Mouse (Mus musculus) heart, postnatal 10 days (tissue): ENCODE data around the gene Cbr1. TPM values are rescaled to one million over a fixed set of nuclear protein-coding genes. Genes with fewer than 3 reads are reported as not detected.
"Not testable (repeated sequence)": the region's sequence is repeated elsewhere in the genome, so short reads cannot be mapped to it uniquely, and the experiment has no call there.

Experiments used
- DNase-seq, 2 experiments: peaks; one replicate each; pipeline ENCODE4 v3.0.0; 2021
- intact Hi-C: fragments of 180-260 bp; cut with DNase I; formaldehyde crosslinking; loops from one replicate; pipeline ENCODE4 v1.15.1; 2025
- total RNA-seq, 2 experiments: library from RNA; stranded (reverse); gene quantifications; 2 replicates each; pipeline ENCODE4 v1.2.3; 2021

The Cbr1 gene
- total RNA-seq, 2 experiments from 2014 or later, result 29.0 to 34.0 TPM

DNA sequence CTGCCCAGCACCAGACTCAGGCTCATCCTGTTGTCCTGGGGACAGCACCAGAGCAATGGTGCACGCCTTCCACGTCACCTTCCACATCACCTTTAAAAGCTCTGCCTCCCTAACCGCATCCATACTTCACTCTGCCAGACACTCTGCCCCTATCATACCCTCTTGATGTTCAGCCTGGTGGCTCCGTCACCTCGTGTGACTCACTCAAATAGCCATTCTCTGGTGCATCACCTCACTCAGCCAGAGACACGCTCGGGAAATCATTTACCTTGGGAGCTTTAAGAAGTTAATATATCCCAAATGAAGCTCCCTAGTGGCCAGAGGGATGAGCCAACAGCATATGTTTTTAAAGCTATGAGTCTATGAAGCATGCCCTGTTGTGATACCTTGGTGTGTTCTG lies 8.8 kb upstream of the Cbr1 start:
- DNase-seq, result no peak
- intact Hi-C loops, result no loop called here

GRCm38 (mm10) chr16:93597551-93597950 lies 8.1 kb upstream of the Cbr1 start:
- no peak for DNase-seq
- intact Hi-C loops, result no loop called here

- DNase-seq, result no peak
- intact Hi-C loops, result no loop called here
Observed at GRCm38 (mm10) chr16:93599461-93599860, 6.2 kb upstream of the Cbr1 start.

GRCm38 (mm10) chr16:93603439-93604212 lies 2.0 kb upstream of the Cbr1 start, which contains the start of gene Setd4:
TSS of gene Setd4 (minus strand) at chr16:93604063.
- DNase-seq, result peak; percentile 94 to 95
- intact Hi-C loops, result no loop called here

DNA sequence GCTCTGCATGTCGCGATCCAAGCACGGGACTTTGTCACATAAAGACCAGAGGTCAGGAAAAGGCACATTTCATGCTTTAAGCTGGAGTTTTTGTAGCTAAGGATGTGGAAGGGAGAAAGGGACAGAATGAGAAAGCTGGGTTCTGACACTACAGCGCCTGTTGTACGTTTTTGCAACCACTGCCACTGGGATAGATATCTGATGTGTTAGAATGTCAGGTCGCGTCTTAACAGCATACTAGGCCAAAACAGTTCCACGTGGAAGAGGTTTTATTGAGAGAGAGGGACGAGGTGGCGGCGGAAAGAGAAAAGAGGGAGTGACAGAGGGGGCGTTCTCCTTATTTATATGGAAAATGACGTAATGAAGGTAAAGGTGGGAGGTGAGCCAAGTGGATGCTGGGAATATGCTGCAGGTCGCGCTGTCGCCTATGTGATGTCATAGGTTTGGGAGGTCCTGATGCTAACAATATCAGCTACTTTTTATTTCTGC lies 1.1 kb upstream of the Cbr1 start:
- no peak for DNase-seq
- intact Hi-C loops, result no loop called here

DNA sequence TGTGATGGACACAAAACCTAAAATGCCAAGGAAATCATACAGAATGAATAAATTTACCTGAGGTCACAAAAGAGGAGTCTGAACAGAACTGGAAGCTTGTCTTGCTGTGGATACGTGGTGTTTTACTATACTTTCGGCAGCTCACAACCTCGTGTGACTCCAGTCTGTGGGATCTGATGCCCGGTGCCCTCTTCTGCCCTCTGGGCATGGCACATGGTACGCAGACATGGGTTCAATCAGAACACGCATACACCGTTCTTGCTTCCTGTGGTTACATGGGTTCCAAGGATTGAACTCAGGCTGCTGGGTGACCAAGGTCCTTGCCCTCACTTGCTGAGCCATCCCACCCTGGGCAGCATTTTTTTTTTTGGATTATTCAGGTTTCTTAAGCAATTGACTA lies 493 bp downstream of the Cbr1 start:
- intact Hi-C loops, result no loop called here
- DNase-seq, result no peak

DNA sequence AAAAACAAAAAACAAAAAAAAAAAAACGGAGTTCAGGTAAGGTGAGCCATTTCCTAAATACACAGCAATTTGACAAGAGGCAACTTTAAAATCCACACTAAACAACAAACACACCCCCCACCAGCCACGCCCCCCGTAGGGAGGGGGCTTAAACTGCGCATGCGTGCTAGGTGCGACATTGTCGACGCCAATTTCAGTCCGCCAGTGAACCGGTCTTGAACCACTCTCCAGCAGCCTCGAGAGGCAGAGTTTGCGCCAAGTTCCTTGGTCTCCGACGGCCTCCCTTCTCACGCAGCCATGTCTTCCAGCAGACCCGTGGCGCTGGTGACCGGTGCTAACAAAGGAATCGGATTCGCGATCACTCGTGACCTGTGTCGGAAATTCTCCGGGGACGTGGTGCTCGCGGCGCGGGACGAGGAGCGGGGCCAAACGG lies 2.0 kb downstream of the Cbr1 start:
- intact Hi-C loops, result no loop called here

DNA sequence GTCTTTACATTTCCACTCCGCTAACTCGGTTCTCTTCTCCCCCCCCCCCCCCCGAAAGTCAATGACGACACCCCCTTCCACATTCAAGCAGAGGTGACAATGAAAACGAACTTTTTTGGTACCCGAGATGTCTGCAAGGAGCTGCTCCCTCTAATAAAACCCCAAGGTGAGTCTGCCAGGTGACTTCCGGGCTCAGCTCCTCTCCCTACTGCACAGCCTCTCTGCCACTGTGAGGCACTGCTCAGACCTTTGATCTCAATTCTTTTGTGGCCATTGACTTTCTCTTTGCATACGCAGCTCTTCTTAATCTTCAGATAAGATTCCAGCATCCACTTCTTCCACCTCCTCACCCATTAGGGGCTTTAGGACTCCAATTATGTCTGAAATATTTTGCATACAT lies 3.1 kb downstream of the Cbr1 start:
- DNase-seq, result no peak
- intact Hi-C loops, result no loop called here

More for the DNA sequence above, 2.0 kb downstream of the Cbr1 start:
- DNase-seq, result peak; percentile 88 to 90

- DNase-seq, result no peak
- intact Hi-C loops, result no loop called here
Observed at GRCm38 (mm10) chr16:93609796-93610195, 4.1 kb downstream of the Cbr1 start.

- intact Hi-C loops, result no loop called here
- no peak for DNase-seq
Observed at GRCm38 (mm10) chr16:93610961-93611360, 5.3 kb downstream of the Cbr1 start.

DNA sequence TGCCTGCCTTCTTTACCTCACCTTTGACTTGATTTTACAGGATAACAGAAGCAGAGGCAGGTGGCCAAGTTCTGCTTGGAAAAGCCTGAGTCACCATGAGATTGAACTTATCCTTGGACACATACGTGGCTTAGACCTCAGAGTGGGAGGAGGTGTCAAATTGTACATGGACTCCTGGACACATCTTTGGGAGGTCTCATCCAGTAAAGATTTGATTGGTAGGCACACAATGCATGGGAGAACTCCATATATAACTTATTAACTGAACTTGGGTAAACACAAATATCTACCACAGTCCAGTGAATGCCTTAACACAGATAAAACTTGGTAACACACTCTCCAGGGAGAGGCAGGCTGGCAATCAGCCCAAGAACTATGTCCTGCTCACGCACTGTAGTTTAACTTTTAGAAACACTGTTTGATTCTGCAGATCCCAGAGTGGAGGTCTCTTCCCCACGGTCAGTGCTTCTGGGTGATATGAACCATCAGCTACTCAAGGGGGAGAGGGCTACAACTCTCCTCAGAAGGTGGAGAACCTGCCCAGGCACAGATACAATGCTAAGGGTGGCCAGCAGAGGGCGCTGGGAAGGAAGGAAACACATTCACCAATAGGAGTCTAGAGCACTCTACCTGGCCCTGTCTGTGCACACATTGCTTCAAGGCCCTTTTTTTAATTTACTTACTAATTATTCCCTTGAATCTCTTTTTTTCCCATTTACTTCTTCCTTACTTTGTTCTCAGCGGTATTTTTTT lies 9.6 kb downstream of the Cbr1 start:
- peak; percentile 61 to 69 for DNase-seq
- intact Hi-C loops, result loop anchor here (5.0 kb wide), 1 partner anchor 172 kb away; no protein-coding TSS in a partner anchor

GRCm38 (mm10) chr16:93623759-93624158 lies 18.1 kb downstream of the Cbr1 start:
- DNase-seq, intact Hi-C loops: not testable (repeated sequence)

- intact Hi-C loops, result no loop called here
Observed at GRCm38 (mm10) chr16:93624671-93625070, 19.0 kb downstream of the Cbr1 start.

GRCm38 (mm10) chr16:93626745-93627144 lies 21.1 kb downstream of the Cbr1 start:
- intact Hi-C loops, result no loop called here
- peak; percentile 11 to 31 for DNase-seq

More at GRCm38 (mm10) chr16:93624671-93625070, 19.0 kb downstream of the Cbr1 start:
- DNase-seq, result no peak

- intact Hi-C loops, result no loop called here
Observed at GRCm38 (mm10) chr16:93627761-93628400, 22.2 kb downstream of the Cbr1 start, which contains the start of gene Gm5678. TSS of gene Gm5678 (plus strand) at chr16:93628097.

GRCm38 (mm10) chr16:93644006-93644405 lies 38.4 kb downstream of the Cbr1 start:
- intact Hi-C loops, result no loop called here
- DNase-seq, result no peak

More at GRCm38 (mm10) chr16:93627761-93628400, 22.2 kb downstream of the Cbr1 start, which contains the start of gene Gm5678:
- DNase-seq, result no peak

DNA sequence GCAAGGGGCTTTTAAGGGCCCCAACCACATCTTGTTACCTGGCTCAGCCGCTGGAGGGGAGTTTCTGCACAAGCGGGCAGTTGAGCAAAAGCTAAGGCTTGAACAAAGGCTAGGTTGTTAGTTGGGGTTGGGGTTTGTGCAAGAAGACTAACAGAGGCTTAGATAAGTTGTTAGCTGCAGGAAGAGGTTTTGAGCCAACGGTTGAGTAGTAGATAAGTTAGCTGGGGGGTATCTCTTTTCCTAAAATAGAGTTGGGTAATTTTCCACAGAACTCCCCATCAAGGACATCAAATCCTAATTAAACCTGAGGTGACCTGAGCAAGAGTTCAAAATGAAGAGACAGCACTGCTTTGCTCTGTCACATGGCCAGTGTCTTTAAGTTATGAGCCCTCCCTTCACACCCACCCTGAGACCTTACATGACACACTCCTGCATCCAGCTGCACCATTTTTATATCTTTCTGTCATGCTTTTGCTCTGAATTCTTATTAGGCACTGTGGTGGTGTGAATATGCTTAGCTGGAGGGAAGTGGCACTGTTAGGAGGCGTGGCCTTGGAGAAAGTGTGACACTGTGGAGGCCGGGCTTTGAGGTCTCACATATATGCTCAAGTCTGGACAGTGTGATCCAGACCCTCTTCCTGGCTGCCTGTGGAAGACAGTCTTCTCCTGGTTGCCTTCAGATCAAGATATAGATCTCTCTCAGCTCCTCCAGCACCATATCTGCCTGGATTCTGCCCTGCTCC lies 43.0 kb downstream of the Cbr1 start:
- DNase-seq, result no peak
- intact Hi-C loops, result no loop called here
